Mouse (Mus musculus) brain, embryonic 14.5 days (tissue): ENCODE measurements around the gene Cytl1. TPM values are rescaled to one million over a fixed set of nuclear protein-coding genes. Genes with fewer than 3 reads are reported as not detected.

Experiments
- DNase-seq: peaks from one replicate; pipeline ENCODE4 v3.0.0-alpha.2; 2011; ENCODE audit warnings: low read depth
- CTCF ChIP-seq: fragments of 200-500 bp; IDR thresholded peaks from 2 replicates; pipeline ENCODE4 v1.5.1; 2012; ENCODE audit warnings: inconsistent platforms, mild to moderate bottlenecking, moderate library complexity, borderline replicate concordance; ENCODE audit not compliant: insufficient read depth, insufficient read length; ENCODE audit errors: extremely low read depth
- POLR2A ChIP-seq: fragments of 200-500 bp; IDR thresholded peaks from 2 replicates; pipeline ENCODE4 v1.6.1; 2012; ENCODE audit warnings: mild to moderate bottlenecking, inconsistent platforms, borderline replicate concordance; ENCODE audit not compliant: poor library complexity, insufficient read depth, insufficient read length, severe bottlenecking; ENCODE audit errors: extremely low read depth
- polyA plus RNA-seq: library from polyadenylated mRNA; depleted of rRNA; stranded (reverse); fragments of >200 nt; gene quantifications from 2 replicates; pipeline ENCODE4 v1.2.3, GENCODE M21; 2012

Gene Cytl1
- polyA plus RNA-seq, 1 experiment = 0.45 TPM

DNA sequence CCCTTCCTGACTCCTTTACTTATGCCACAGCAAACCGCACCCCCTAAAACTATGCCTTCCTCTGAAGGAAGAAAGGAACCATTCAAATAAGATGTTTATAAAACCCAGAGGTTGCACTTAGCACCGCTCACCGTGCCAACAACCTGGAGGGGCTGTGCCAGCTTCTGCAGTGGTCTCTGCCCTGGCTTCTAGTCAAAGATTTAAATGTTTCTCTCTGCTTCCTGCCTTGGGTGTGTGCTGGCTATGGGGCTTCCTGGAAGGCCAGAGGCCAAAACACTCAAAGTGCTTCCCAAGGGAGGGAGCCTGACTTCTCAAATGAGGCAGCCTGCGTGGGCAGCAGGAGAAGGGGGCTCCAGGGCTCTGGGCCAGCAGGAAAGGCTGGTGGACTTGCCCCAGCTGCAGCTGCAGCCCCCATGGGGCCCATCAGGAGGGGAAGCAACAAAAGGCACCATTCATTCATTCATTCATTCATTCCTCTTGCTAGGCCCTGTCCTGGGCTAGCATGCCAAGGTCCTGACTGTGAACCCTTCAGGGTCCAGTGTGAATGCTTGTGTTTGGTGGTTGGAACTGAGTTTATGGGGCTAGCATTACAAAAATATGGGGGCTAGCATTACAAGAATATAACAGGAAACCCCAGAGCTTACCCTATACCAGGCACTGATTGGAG, 10.0 kb upstream of the Cytl1 start:
- no peak for TF ChIP-seq POLR2A
- TF ChIP-seq CTCF = no peak
- DNase-seq = no peak

DNA sequence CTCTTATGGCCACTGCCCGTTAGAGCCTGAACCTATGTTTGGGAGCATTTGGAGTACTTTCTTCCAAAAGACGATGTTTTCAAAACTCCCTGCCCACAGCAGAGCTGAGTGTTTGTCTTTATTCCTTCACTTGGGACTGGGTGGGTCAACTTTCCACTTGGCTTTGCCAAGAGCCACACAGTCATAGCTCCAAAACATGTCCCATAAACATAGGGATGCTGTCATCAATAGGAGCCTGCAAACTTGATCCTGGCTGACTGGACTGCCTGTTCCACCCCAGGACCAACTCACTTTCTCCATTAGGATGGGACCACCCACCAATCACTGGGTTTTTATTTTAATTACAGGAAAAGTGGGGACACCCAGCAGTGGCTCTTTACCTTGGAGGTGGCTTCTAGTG, 4.5 kb upstream of the Cytl1 start:
- no peak for DNase-seq
- TF ChIP-seq POLR2A (no peak), CTCF (no peak)

DNA sequence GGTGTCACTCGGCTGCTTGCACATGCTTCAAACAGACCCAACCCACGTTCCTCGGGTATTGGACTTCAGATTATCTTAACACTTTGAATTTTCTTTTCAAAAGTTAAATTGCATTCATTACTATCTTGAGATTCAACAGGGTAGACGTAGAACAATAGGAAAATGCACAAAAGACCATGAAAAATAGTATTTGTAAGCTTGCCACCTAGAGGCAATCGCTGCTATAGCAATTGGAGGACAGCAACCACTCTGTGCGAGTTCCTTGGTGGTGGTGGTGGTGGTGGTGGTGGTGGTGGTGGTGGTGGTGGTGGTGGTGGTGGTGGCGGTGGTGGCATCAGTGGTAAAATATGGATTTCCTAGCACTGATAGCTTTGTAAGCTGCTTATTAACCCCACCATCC, 894 bp downstream of the Cytl1 start:
- peak; percentile 19 for DNase-seq

DNA sequence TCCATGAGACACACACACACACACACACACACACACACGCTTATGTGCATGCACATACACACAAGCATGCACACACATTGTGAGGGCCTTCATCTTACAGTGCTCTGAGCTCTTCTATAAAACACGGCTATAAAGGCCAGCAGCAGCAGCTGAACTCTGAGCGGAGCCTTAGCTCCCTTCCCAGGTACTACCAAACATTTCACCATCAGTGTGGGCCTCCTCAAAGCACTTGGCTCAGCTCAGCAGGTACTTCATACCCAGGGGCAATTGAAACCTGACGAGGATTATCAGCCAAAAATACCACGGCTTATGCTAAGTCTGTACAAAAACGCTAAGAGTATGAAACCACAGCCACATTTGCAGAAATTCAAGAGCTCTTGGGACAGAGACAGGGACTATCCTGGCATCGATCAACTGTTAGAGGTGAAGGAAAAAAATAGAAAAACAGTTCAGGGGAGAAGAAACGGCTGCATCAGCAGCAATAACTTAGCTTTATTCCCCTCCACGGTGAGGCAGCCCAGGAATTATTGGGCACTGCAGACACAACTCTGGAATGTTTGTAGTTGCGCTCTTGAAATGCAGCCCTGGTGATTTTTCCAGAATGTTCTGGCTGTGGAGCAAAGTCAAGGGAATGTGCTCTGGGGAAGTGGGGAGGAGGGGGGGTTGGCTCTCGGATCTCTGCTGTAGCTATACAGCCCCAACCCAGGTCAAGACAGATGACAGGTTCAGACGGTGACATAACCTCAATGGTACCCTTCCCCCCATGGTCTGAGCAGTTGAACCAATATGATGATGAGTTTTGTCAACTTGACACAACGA, 8.8 kb downstream of the Cytl1 start:
- no peak for DNase-seq
- TF ChIP-seq POLR2A (no peak), CTCF (no peak)

More for the DNA sequence above, 894 bp downstream of the Cytl1 start:
- TF ChIP-seq CTCF (peak; percentile 23; the same call in 1 of the 2 replicates), POLR2A (no peak)

DNA sequence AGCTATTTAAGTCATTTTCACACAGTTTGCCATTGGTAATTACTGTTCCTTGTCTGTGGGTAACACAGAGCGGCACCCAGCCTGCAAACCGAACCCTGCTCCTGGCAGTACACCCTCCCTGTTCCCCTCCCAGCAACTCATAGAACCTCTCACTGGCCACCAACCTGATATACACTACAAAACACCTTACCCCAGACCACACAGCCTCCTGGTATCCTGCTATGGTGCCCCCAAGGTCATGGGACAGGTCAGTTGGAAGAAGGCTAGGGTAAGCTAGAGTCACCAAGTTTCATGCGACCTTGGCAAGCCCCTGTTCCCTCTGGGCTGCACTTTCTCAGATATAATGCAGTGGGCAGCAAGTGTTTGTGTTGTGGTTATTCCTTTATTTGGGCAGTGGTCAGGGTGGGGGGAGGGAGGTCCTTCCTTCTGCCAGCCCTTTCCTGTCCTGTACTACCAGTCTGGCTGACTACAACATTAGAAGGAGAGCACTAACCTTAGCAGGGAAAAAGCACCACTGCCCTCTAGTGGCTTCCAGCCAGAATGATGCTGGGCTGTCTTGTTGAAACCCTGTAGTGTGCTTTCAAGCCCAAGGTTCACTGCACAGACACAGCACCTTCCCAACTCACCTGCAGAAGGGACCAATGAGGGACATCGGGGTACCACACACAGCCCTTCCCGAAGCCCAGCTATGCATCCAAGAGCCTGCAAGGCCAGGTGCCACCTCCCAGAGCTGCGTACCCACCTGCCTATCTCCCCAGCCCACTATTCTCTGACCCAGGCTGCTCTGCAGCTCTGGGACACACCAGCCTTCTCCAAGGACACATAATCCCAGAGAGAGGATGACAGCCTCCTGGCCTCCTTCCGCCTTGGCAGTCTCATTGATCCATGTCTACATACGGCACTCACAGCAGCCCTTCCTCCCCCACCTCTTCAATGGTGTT, 17.0 kb downstream of the Cytl1 start:
- DNase-seq = peak; percentile 88
- no peak for TF ChIP-seq POLR2A
- TF ChIP-seq CTCF = peak; percentile 92

DNA sequence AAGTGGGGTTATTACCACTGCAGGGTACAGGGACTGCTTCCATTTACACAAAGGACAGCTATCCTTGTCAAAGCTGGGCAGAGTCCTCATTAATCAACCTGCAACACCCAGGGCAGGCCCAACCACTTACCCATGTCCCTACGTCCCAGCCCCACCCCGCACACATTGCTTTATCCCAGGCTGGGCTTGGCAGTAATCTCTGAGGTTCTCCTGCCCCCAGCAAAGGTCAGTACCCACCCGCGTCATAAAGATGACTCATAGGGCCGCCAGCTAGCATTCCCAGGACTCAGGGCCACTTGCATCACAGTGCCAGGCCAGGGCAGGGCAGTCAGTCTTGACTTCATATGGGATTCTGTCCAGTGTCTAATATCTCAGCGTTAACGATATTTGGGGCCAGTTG, 18.0 kb downstream of the Cytl1 start:
- TF ChIP-seq POLR2A = no peak
- no peak for TF ChIP-seq CTCF
- DNase-seq = no peak

DNA sequence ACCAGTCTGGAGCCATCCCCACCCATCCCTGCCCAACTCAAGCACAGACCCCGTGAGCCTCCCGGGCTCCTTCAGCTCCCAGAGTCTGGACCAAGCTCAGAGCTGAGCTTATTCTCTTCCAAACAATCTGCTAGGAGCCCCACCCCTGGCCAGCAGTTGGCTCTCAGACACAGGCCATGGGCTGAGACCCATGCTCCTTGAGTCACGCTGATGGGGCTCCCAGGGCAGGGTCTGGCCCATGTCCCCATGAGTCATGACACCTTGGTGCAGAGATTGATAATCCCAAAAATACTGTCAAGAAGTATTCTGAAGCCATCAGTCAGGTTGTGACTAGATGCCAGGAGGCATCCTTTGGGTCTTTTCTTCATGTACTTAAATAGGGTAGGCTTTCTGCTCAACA, 26.7 kb downstream of the Cytl1 start:
- DNase-seq = no peak
- TF ChIP-seq CTCF (no peak), POLR2A (no peak)

DNA sequence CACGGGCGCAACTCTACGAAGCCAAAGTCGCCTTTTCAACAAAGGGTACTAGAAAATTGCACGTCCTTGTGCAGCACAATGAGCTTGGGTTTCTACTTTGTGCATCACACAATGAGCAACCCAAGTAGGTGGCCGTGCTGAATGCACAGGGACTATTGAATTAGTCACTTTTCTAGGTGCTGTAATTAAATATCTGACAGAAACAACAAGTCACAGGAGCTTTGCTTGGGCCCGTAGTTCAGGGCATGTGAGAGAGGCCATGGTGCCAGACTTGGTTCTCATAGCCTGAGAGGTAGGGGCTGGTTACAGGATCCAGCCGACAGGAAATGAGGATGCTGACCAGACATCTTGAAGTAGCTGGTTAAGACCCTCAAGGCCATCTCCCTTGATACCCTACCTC, 30.5 kb downstream of the Cytl1 start:
- DNase-seq = no peak
- TF ChIP-seq POLR2A = no peak
- TF ChIP-seq CTCF = no peak

DNA sequence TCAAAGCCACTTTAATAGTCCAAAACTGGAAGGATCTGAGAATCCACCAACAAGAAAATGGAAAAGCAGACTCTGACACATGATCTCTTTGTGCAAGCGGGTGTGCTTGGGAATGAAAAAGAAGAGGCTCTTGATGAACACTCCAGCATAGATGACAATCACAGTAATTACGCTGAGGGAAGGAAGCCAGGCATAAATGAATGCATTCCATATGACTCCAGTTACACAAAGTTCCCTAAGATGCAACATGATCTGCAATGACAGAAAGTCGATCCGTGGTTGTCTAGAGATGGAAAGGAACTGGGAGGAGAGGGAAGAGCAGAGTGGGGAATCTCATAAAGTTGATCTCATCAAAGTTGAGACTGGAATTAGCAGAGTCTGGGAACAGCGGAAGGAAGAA, 31.9 kb downstream of the Cytl1 start:
- TF ChIP-seq CTCF (no peak), POLR2A (no peak)
- peak; percentile 66 for DNase-seq

DNA sequence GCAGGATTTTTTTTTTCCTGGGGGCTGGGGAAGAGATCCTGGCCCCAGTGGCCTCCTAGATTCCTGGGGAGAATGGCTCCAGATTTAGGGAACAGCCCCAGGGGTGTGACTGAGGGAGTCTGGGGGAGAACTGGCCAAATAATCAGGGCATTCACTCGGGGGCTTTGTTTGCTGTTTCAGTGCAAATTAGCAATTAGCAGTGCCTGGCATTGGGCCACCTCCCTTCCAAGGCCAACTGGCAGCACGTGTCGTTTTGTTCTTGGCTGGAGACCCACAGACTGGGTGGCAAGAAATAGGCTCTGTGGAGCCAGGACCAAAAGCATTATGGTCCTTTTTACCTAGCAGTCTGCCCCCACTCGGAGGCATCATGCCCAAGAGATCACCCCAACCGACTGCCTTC, 33.7 kb downstream of the Cytl1 start:
- peak; percentile 97 for DNase-seq

DNA sequence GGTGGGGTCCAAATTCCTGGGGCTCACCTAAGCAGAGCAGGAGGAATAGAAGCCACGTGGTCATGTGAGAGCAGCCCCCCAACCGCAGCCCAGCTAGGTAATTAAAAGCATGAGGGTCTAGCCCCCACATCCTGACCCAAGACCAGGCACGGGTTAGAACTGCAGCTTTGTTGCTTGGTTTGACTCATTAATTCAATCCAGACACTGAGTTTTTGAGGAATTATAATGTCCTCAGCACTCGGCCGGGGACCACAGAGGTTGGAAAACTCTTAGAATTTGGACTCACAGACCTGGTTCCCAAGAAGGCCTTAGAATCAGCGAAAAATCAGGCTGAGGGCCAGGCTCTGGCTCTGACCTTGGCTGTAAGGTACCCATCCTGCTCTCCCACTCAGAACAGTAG, 35.6 kb downstream of the Cytl1 start:
- no peak for DNase-seq
- TF ChIP-seq POLR2A (no peak), CTCF (no peak)

More for the DNA sequence above, 33.7 kb downstream of the Cytl1 start:
- no peak for TF ChIP-seq POLR2A
- TF ChIP-seq CTCF = no peak

DNA sequence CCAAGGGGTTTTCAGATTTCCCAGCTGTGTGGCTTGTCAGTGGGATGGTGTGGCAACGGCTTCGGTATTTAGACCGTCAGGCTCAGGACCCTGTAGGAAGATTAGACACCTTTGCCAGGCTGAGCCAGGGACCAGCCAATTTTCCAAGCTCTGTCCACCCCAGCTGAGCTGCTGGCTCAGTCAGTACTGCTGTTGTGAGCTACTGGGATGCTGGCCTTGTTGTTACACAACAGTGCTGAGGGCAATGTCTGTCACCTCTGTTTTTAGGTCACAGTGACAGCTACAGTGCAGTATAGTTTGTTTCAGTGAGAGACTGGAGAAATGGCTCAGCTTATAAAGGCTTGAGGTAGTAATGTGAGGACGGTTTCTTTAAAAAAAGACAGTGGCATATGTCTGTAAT, 38.7 kb downstream of the Cytl1 start:
- TF ChIP-seq CTCF (no peak), POLR2A (no peak)
- no peak for DNase-seq

DNA sequence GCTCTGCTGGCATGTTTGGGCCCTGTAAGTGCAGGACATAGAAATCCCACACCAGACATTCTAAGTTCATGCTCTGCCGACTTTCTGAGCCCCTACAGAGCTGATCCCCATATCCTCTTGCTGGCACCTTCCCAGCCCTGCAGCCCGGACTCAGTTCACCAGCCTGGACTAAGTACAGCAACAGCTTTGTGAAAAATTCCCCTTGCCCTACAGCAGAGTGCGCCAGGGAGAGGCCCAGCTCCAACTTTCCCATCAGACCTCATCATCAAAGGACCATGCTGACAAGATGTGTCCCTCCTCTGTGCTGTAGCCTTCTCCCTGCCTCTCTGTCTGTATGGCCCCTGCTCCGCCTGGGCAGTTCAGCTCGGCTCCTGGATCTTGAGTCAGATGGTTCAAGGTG, 40.4 kb downstream of the Cytl1 start:
- peak; percentile 35 for DNase-seq
- TF ChIP-seq POLR2A (no peak), CTCF (peak; percentile 35; the same call in 1 of the 2 replicates)
